Mouse (Mus musculus) heart, postnatal 0 days (tissue): ENCODE measurements around the gene Ip6k3.

Source experiments
- CTCF ChIP-seq: IDR thresholded peaks from 2 replicates; pipeline ENCODE4 v1.5.1; 2016; ENCODE audit warnings: antibody characterized with exemption, control low read depth, low read depth
- EP300 ChIP-seq: IDR thresholded peaks from 2 replicates; pipeline ENCODE4 v1.6.1; 2016; ENCODE audit warnings: antibody characterized with exemption, low read depth

- TF ChIP-seq EP300, result no peak
- TF ChIP-seq CTCF, result no peak
Measured at GRCm38 (mm10) chr17:27212006-27212405, 44.4 kb upstream of the Ip6k3 start.
